Mouse (Mus musculus): ENCODE results near the gene Tle3. TPM values are rescaled to one million over a fixed set of nuclear protein-coding genes. Genes with fewer than 3 reads are reported as not detected.

Gene Tle3
- polyA plus RNA-seq, 1 experiment from 2014 or later, result 3.2 TPM

DNA sequence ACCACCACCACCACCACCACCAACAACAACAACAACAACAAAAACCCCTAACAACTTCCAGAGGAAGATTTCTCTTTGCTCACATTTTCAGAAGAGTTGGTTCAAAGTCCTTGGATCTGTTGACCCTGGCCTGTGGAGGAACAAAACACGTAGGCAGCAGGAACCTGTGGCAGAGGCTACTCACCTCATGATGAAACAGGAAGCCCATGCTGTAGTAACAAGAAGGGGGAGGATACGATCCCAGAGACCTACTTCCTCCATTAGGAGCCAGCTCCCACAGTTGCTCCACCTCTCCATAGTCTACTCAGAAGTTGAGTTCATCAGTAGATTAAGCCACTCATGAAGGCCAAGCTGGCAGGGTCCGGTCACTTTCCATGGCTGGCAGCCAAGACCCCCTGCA is 52.1 kb downstream of the Tle3 start:
- WGBS (ENCODE audit: insufficient replicate concordance), result 45% methylated on average over 3 of the region's 3 CpGs
- no peak for TF ChIP-seq EP300 (IDR thresholded peaks at IDR 0.05; ENCODE audit: low read depth)
- TF ChIP-seq CTCF (IDR thresholded peaks at IDR 0.05; ENCODE audit: low read depth), result no peak
- no peak overlapping the region for H3K9ac ChIP-seq (replicated peaks)
- H3K27me3 ChIP-seq (ENCODE audit: insufficient read depth, low read length), result no peaks in the 10 kb centered on the region
- H3K9me3 ChIP-seq (ENCODE audit: low read length), result no peaks in the 10 kb centered on the region
- H3K4me2 ChIP-seq (ENCODE audit: low read depth, low read length), result no peak overlapping the region
- H3K4me1 ChIP-seq (ENCODE audit: insufficient read depth), result peaks cover 3% of the 10 kb centered on the region; the same call in 1 of the 2 replicates
- peaks cover 2% of the 10 kb centered on the region; the same call in 1 of the 2 replicates for H3K36me3 ChIP-seq (replicated peaks; ENCODE audit: insufficient read depth, low read length)
- ATAC-seq (peak; percentile 85), DNase-seq (peak; percentile 27)
- H3K27ac ChIP-seq (ENCODE audit: low read depth), result no peak overlapping the region
- H3K4me3 ChIP-seq (ENCODE audit: low read depth, low read length), result no peak overlapping the region

DNA sequence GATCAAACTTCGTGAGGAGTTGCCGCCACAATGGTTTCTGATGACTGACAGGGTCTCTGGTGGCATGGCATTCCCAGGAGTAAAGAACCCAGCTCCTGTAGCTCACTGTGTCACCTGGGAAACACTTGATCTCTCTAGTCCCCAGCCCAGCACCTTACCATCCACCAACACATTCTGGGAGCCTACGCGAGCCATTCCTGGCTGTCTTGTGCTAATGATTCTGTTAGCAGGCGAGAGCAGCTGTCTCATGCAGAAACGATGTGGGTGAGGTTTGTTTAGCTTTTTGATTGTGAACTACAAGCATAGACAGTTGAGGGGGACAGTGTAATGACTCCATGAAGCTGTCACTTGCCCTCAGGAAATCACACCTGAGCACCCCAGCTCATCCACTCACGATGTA is 54.3 kb downstream of the Tle3 start:
- TF ChIP-seq CTCF (IDR thresholded peaks at IDR 0.05; ENCODE audit: low read depth) (no peak), EP300 (IDR thresholded peaks at IDR 0.05; ENCODE audit: low read depth) (no peak)

DNA sequence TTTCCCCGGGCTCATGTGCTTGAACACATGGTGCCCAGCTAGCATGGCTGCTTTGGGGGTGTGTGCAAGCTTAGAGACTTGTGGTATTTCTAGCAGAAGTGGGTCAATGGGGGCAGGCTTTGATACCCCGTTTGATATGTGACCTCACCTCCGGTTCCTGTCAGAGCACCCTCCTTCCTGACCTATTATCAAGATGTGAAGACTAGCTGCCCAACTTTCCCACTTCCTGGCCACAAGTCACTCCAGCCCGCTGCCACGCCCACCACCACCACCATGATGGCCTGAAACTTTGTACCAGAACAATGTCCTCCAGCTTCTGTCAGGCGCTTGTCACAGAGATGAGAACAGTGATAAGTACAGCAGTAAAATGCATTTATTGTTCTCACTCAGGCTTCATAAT is 54.9 kb downstream of the Tle3 start:
- H3K4me1 ChIP-seq (ENCODE audit: insufficient read depth), result peaks cover 3% of the 10 kb centered on the region; the same call in 1 of the 2 replicates
- no peaks in the 10 kb centered on the region for H3K9me3 ChIP-seq (ENCODE audit: low read length)
- H3K36me3 ChIP-seq (replicated peaks; ENCODE audit: insufficient read depth, low read length), result no peaks in the 10 kb centered on the region
- H3K27me3 ChIP-seq (ENCODE audit: insufficient read depth, low read length), result no peaks in the 10 kb centered on the region
- no peak overlapping the region for H3K9ac ChIP-seq (replicated peaks)
- TF ChIP-seq EP300 (IDR thresholded peaks at IDR 0.05; ENCODE audit: low read depth) (no peak), CTCF (IDR thresholded peaks at IDR 0.05; ENCODE audit: low read depth) (no peak)
- H3K4me2 ChIP-seq (ENCODE audit: low read depth, low read length), result no peak overlapping the region
- 46% methylated on average over 6 of the region's 6 CpGs for WGBS (ENCODE audit: insufficient replicate concordance)
- ATAC-seq (no peak), DNase-seq (no peak)
- no peak overlapping the region for H3K4me3 ChIP-seq (ENCODE audit: low read depth, low read length)
- H3K27ac ChIP-seq (ENCODE audit: low read depth), result no peak overlapping the region

More for the DNA sequence above, 54.3 kb downstream of the Tle3 start:
- Histone ChIP-seq H3K4me1 (ENCODE audit: insufficient read depth) (peaks cover 3% of the 10 kb centered on the region; the same call in 1 of the 2 replicates), H3K27me3 (ENCODE audit: insufficient read depth, low read length) (no peaks in the 10 kb centered on the region), H3K27ac (ENCODE audit: low read depth) (no peak overlapping the region), H3K4me3 (ENCODE audit: low read depth, low read length) (no peak overlapping the region), H3K4me2 (ENCODE audit: low read depth, low read length) (no peak overlapping the region), H3K9me3 (ENCODE audit: low read length) (no peaks in the 10 kb centered on the region), H3K36me3 (replicated peaks; ENCODE audit: insufficient read depth, low read length) (no peaks in the 10 kb centered on the region), H3K9ac (replicated peaks) (no peak overlapping the region)
- 73% methylated on average over 7 of the region's 7 CpGs for WGBS (ENCODE audit: insufficient replicate concordance)
- no peak for DNase-seq
- ATAC-seq, result no peak

DNA sequence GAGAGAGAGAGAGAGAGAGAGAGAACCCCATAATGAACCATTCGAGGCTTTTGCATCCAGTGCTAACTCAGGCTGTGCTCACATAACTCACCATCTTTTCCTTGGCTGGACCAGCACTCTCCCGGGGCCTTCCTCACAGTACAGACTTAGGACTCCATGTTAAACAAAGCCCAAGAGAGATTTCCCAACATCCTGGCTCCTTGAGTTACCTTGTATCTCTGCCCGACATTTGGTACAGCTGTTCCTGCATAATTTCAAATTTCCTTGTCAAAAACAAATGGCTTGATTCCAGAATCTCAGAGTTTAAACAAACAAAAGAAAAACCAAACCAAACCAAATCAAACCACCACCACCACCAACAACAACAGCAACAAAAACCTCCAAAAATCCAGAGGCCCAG is 55.7 kb downstream of the Tle3 start:
- no peaks in the 10 kb centered on the region for H3K9me3 ChIP-seq (ENCODE audit: low read length)
- WGBS (ENCODE audit: insufficient replicate concordance), result 65% methylated on average over 3 of the region's 3 CpGs
- no peak for TF ChIP-seq EP300 (IDR thresholded peaks at IDR 0.05; ENCODE audit: low read depth)
- no peak for TF ChIP-seq CTCF (IDR thresholded peaks at IDR 0.05; ENCODE audit: low read depth)
- peaks cover 5% of the 10 kb centered on the region; the same call in 1 of the 2 replicates for H3K4me1 ChIP-seq (ENCODE audit: insufficient read depth)
- no peak for ATAC-seq
- H3K4me2 ChIP-seq (ENCODE audit: low read depth, low read length), result no peak overlapping the region
- no peaks in the 10 kb centered on the region for H3K36me3 ChIP-seq (replicated peaks; ENCODE audit: insufficient read depth, low read length)
- H3K27me3 ChIP-seq (ENCODE audit: insufficient read depth, low read length), result no peaks in the 10 kb centered on the region
- H3K9ac ChIP-seq (replicated peaks), result no peak overlapping the region
- no peak overlapping the region for H3K27ac ChIP-seq (ENCODE audit: low read depth)
- no peak for DNase-seq
- no peak overlapping the region for H3K4me3 ChIP-seq (ENCODE audit: low read depth, low read length)

DNA sequence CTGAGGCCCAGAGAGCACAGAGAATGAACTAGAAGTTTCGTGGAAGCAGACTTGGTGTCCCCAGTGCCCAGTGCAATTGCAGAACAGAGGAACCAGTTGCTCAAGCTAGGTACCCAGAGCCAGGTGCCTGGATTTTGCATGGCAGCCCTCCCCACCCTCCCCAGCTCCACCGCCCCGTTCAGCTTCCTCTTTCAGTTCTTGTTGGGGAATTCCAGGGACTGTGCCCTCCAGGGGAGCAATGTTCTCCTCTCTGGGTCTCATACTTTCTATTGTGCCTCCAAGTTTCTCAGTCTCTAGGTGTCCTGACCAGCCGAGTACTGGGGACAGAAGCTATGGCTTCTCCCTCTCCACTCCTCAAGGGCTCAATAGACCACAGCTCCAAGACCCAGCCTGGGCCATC is 59.7 kb downstream of the Tle3 start:
- WGBS (ENCODE audit: insufficient replicate concordance), result 48% methylated on average over 4 of the region's 4 CpGs
- DNase-seq (no peak), ATAC-seq (no peak)
- no peak overlapping the region for H3K27ac ChIP-seq (ENCODE audit: low read depth)
- H3K4me1 ChIP-seq (ENCODE audit: insufficient read depth), result 0 out of 2 replicates have a peak, but pooled peaks cover 2% of the 10 kb centered on the region
- no peak overlapping the region for H3K4me3 ChIP-seq (ENCODE audit: low read depth, low read length)
- no peak overlapping the region for H3K9ac ChIP-seq (replicated peaks)
- no peaks in the 10 kb centered on the region for H3K27me3 ChIP-seq (ENCODE audit: insufficient read depth, low read length)
- H3K36me3 ChIP-seq (replicated peaks; ENCODE audit: insufficient read depth, low read length), result no peaks in the 10 kb centered on the region
- no peaks in the 10 kb centered on the region for H3K9me3 ChIP-seq (ENCODE audit: low read length)
- TF ChIP-seq CTCF (IDR thresholded peaks at IDR 0.05; ENCODE audit: low read depth) (no peak), EP300 (IDR thresholded peaks at IDR 0.05; ENCODE audit: low read depth) (no peak)
- no peak overlapping the region for H3K4me2 ChIP-seq (ENCODE audit: low read depth, low read length)

DNA sequence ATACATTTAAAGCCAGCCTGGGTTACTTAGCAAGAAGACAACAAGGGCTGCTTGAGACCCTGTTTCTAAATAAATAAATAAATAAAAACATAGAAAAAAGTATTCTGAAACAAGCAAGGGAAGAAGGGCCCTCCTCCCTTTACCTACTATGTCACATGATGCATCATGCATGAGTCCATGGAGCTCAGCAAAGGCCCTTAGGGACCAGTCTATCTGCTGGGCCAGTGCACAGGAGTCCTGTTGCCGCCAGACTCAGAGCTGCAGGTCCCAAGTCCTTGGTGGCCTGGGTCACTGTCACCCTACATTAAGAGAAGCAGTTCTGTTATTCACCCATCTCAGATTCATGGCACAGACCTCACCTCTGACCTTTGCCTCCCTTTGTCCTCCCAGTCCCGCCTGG is 61.0 kb downstream of the Tle3 start:
- ATAC-seq, result no peak
- WGBS (ENCODE audit: insufficient replicate concordance), result 57% methylated on average over 2 of the region's 2 CpGs
- TF ChIP-seq EP300 (IDR thresholded peaks at IDR 0.05; ENCODE audit: low read depth) (no peak), CTCF (IDR thresholded peaks at IDR 0.05; ENCODE audit: low read depth) (no peak)
- Histone ChIP-seq H3K4me3 (ENCODE audit: low read depth, low read length) (no peak overlapping the region), H3K4me1 (ENCODE audit: insufficient read depth) (0 out of 2 replicates have a peak, but pooled peaks cover 2% of the 10 kb centered on the region), H3K27me3 (ENCODE audit: insufficient read depth, low read length) (no peaks in the 10 kb centered on the region), H3K4me2 (ENCODE audit: low read depth, low read length) (no peak overlapping the region), H3K9ac (replicated peaks) (no peak overlapping the region), H3K9me3 (ENCODE audit: low read length) (no peaks in the 10 kb centered on the region), H3K36me3 (replicated peaks; ENCODE audit: insufficient read depth, low read length) (no peaks in the 10 kb centered on the region), H3K27ac (ENCODE audit: low read depth) (no peak overlapping the region)
- DNase-seq, result no peak

DNA sequence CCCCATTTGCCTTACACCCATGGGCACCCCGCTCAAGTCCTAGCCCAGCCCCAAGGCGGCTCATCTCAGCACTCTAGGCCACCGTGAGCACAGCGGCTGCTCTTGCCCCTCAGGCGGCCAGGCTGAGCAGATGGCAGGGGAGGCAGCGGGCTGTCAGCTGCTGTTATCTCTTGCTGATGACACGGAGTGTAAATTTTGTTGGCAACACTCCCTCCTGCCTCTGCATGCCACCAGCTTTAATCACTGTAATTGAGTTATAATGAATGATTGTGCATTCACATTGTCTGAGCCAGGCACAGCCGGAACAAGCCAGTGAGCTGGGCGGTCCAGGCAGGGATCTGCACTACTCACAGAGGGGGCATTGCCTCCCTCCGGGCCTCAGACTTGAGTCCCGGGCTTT is 61.9 kb downstream of the Tle3 start:
- Histone ChIP-seq H3K27me3 (ENCODE audit: insufficient read depth, low read length) (no peaks in the 10 kb centered on the region), H3K4me1 (ENCODE audit: insufficient read depth) (0 out of 2 replicates have a peak, but pooled peaks cover 2% of the 10 kb centered on the region), H3K36me3 (replicated peaks; ENCODE audit: insufficient read depth, low read length) (no peaks in the 10 kb centered on the region), H3K9me3 (ENCODE audit: low read length) (no peaks in the 10 kb centered on the region), H3K4me3 (ENCODE audit: low read depth, low read length) (no peak overlapping the region), H3K27ac (ENCODE audit: low read depth) (no peak overlapping the region), H3K9ac (replicated peaks) (no peak overlapping the region), H3K4me2 (ENCODE audit: low read depth, low read length) (no peak overlapping the region)
- DNase-seq (no peak), ATAC-seq (no peak)
- TF ChIP-seq EP300 (IDR thresholded peaks at IDR 0.05; ENCODE audit: low read depth) (no peak), CTCF (IDR thresholded peaks at IDR 0.05; ENCODE audit: low read depth) (no peak)
- 64% methylated on average over 11 of the region's 11 CpGs for WGBS (ENCODE audit: insufficient replicate concordance)

Measured in liver, postnatal 0 days (tissue).